Mouse (Mus musculus) cerebellum, adult 9-10 months (tissue): ENCODE results near the gene Ythdf2.
A peak's percentile ranks its signal among the peaks of the same experiment; 100 is the strongest.
"Not testable (repeated sequence)": the region's sequence is repeated elsewhere in the genome, so short reads cannot be mapped to it uniquely, and the experiment has no call there.

ENCODE experiments used
- DNase-seq: peaks from one replicate; pipeline ENCODE4 v3.0.0; 2022

Gene Ythdf2

GRCm38 (mm10) chr4:132211953-132212734, at the start of gene Ythdf2:
TSS of gene Ythdf2 (minus strand) at chr4:132212303.
- DNase-seq: peak; percentile 96

- DNase-seq: peak; percentile 53
These were observed 48.6 kb upstream of the Ythdf2 start for GRCm38 (mm10) chr4:132260404-132261379.

DNA sequence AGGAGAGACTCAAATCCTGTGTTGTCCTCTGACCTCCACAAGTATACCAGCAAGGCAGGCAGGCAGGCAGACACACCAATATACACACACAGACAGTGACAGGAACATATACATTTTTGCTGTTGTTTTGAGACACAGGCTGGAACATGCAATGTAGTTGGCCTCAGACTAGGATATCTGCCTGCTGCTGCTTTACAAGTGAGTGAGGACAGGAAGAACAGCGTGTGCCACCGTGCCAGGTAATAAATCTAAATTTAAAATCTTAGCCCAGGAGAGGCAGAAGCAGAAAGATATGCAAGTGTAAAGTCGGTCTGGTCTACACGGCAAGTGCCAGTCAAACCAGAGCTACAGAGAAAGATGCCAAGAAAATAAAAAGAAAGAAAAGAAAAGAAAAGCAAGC, 47.1 kb upstream of the Ythdf2 start:
- DNase-seq: peak; percentile 31

GRCm38 (mm10) chr4:132256384-132256783, 44.3 kb upstream of the Ythdf2 start:
- DNase-seq: no peak

GRCm38 (mm10) chr4:132254986-132255385, 42.9 kb upstream of the Ythdf2 start:
- no peak for DNase-seq

- DNase-seq: peak; percentile 36
These were observed 41.5 kb upstream of the Ythdf2 start for GRCm38 (mm10) chr4:132253622-132254021.

GRCm38 (mm10) chr4:132253128-132253527, 41.0 kb upstream of the Ythdf2 start:
- no peak for DNase-seq

DNA sequence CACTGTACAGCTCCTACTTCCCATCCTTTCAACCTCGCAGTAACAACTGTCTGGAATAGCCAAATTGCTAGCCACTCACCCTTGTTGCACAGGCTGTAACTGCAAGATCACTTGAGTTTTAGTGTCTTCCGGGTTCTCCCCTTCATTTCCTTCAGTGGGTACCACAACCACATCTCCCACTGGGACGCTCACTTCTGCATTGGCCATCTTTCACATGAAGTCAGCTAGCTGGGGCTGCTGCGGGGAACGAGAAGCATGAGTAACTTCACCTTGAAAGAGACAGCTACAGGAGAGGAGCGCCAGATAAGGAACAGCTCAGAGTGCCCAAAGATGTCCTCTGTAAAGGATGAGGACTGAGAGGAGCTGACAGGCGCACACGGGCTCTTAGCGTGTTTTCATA, 39.5 kb upstream of the Ythdf2 start:
- no peak for DNase-seq

DNA sequence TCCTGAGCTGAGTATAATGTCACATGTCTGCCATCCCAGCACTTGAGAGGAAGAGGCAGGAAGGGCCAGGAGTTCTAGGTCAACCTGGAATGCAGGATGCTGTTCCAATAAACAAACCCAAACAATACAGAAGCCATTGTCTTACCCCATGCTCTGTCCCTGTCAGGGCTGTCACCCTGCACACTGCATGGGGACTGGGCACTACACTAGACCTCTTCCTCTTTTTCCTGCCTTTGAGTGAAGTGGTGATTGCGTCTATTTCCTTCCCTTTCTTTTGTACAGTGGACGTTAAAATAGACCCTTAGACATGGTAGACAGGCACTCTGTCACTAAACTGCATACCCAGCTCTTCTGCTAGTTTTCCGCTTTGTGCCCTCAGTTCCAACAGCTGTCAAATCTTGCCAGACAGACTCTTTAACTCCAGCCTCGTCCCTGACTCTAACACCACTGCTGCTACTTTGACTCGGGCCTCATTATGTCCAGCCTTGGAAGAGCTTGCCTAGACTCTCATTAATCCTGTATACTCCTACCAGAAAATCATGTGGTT, 35.4 kb upstream of the Ythdf2 start:
- no peak for DNase-seq

DNA sequence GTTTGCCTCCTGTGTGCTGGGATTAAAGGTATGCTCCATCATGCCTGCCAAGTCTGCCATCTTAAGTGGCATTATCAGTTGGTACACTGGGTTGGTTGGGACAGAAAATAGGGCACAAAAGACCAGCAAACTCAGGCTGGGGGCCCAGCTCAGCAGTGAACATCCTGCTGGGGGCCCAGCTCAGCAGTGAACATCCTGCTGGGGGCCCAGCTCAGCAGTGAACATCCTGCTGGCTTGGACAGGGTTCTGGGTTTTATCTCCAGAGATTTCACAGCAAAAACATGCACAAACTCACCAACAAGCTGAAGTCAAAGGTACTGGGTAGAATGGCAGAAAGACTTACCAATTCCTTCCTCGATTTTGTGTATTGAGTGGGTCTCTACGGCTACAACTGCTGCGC, 33.5 kb upstream of the Ythdf2 start:
- DNase-seq: no peak

DNA sequence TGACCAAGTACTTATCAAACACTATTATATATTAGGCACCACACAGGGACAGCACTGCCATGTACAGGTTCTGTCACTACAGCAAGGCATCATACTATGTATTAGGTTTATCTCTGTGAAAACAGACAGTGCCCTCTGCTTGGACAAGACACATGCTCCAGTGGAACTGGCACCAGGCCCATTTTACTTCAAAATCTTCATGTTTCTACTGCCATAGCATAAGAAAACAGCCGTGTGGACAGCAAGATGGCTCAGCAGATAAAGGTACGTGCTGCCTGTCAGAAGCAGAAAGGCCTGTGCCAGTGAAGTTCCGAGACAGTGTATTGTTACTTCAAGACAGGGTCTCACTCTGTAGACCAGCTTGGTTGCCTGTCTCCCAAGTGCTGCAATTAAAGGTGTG, 29.1 kb upstream of the Ythdf2 start:
- DNase-seq: no peak

DNA sequence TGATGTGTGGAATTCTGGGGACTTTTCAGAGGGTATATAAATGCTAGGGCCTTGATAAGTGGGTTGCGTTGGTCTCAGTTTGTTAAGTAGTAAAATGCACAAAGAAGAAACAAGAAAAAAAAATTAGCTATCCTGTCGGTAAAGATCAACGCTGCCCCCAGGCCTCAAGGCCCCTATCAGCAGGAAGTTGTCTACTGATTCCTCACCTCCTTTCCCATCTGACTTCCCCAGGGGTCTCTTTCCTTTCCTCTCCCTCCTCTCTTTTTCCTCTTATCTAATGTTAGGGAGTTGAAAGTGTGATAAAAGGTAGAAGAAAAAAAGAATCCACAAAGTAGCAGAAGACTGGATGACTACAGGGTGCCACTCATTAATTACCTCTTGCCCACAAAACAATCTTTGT, 28.3 kb upstream of the Ythdf2 start:
- DNase-seq: no peak

- DNase-seq: no peak
These were observed 26.3 kb upstream of the Ythdf2 start for GRCm38 (mm10) chr4:132238356-132238755.

DNA sequence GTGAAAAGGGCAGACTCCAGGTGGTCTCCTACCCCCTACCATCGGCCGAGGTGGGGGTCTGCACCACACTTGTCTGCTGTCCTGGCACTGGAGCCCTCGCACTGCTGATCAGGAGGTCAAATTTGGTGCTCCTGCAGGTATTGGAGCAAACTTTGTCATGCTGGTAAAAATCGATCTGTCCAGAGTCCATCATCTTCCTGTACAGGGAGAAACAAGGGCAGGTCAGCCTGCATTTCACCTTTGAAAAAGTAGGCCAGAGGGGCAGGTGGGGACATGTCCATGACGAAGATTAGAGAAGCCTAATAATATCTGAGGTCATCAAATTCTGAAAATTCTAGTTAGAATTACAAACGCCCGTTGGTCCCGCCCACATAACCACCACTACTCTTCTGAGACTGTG, 22.6 kb upstream of the Ythdf2 start:
- DNase-seq: no peak

- DNase-seq: no peak
These were observed 18.3 kb upstream of the Ythdf2 start for GRCm38 (mm10) chr4:132230422-132230821.

DNA sequence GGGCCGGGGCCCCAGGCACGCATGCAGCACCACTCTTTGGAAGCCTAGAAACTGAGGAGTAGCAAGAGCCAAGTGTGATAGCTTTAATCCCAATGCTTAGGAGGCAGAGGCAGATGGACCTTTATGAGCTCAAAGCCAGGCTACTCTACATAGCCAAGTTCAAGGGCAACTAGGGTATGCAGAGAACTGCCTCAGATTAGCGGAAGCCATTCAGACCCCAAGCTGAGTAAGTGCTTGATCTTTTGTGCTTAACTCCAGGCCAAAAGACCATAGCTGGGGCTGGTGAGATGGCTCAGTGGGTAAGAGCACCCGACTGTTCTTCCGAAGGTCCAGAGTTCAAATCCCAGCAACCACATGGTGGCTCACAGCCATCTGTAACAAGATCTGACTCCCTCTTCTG, 9.9 kb upstream of the Ythdf2 start:
- not testable (repeated sequence) for DNase-seq

GRCm38 (mm10) chr4:132218439-132218838, 6.3 kb upstream of the Ythdf2 start:
- DNase-seq: not testable (repeated sequence)

- DNase-seq: no peak
These were observed 5.7 kb upstream of the Ythdf2 start for GRCm38 (mm10) chr4:132217781-132218180.

DNA sequence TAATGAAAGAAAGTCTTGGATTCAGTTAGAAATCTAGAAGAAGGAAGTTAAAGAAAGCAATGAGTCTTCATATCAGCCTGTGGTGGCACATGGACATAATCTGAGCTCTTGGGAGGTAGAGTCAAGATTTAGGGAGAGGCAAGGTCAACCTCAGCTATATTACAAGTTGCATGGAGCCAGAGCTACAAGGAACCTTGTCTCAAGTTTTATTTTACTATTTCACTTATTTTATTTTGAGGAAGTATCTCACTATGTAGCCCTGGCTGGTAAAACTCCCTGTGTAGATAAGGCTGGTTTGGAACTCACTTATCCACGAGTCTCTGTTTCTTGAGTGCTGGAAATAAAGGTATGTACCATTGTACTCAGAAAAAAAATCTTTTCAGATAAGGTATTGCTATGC, 4.5 kb upstream of the Ythdf2 start:
- DNase-seq: no peak

DNA sequence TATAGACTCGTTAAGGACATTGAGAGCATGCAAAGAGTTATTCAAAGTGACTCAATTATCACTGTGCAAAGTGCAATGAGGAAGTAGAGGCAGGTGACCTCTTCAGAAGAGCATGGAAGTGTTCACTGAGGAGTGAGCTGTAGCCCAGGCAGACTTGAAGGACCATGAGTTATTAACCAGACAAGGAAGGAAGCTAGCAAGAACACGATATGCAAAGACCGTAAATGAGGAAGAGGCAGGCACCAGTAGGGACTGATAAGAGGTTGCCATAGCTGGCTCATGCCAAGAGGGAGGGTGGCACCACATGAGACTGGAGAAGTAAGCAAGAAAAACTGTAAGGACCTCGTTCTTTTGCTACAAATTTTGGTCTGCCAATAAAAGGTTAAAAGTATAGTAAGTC, 2.7 kb upstream of the Ythdf2 start:
- DNase-seq: no peak

GRCm38 (mm10) chr4:132211091-132211942, 786 bp downstream of the Ythdf2 start:
- no peak for DNase-seq

DNA sequence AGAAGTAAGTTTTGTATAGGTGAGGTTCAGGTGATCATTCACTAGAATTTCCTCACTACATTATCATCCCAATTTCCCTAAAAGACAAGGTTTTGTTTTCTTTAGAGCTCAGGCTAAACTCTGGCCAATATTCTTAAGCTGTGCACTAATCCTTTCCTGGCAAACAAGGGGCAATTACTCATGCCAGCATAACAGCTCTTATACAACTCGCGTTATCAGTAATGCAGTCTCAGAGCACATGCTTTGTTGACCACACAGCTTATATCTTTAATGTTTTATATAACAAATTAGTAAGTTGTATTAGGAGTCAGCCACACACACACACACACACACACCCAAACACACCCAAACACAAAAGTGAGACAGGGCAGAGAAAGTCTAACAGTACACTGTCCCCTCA, 1.8 kb downstream of the Ythdf2 start:
- DNase-seq: no peak

GRCm38 (mm10) chr4:132209299-132209698, 2.8 kb downstream of the Ythdf2 start:
- DNase-seq: no peak
